ENCODE assay signal across 12 mouse cellular contexts in the genomic region with DNA sequence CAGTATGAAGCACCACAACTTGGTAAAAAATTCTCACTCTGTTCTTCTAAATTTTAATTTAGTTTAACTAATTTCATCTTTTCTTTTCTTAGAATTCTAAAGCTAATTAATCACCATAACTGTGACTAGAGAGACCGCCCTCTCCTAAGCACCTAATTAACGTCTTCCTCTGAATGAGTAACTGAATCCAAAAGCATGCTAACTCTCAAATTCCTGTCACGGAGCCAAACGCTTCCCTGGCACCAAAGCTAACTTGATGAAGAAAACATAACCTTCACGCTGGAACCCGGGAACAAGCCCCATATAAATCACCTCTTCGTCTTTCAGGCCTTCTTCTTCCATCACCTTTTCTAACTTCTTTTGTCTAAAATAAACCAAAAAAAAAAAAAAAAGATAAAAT. TPM values are rescaled to one million over a fixed set of nuclear protein-coding genes. Genes with fewer than 3 reads are reported as not detected.
DNase-seq lines count a peak whose midpoint lies in the region; ATAC-seq and TF ChIP-seq lines count a peak whose summit lies in the region.
"Had no signal": no experiment of that assay in that cellular context is flagged by ENCODE, and none has a peak within 500 bp of the region (broad histone marks: within the 10 kb centered on the region; RNA-seq: fewer than 3 reads in every experiment).

No protein-coding gene starts in this region.

- TF ChIP-seq POLR2A in kidney, adult 2 months (IDR thresholded peaks at IDR 0.05; ENCODE audit: low read depth, low read length) = no peak

- H3K4me3 ChIP-seq in kidney, adult 2 months (ENCODE audit: insufficient read depth, low read depth, low read length) = no peak overlapping the region
- H3K4me3 ChIP-seq in kidney, embryonic 15.5 days (replicated peaks) = no peak overlapping the region
- H3K4me3 ChIP-seq in forebrain, postnatal 0 days (ENCODE audit: low read depth, low read length) = no peak overlapping the region
- no peak overlapping the region for H3K4me3 ChIP-seq in liver, embryonic 12.5 days

- H3K9me3 ChIP-seq in kidney, embryonic 15.5 days (replicated peaks) = no peaks in the 10 kb centered on the region
- no peaks in the 10 kb centered on the region for H3K9me3 ChIP-seq in forebrain, postnatal 0 days (ENCODE audit: low read length)
- no peaks in the 10 kb centered on the region for H3K9me3 ChIP-seq in liver, embryonic 12.5 days (replicated peaks)

- peaks cover 3% of the 10 kb centered on the region; the same call in 1 of the 2 replicates for H3K4me1 ChIP-seq in kidney, adult 2 months (ENCODE audit: control insufficient read depth, insufficient read depth, low read length)
- H3K4me1 ChIP-seq in kidney, embryonic 15.5 days = no peaks in the 10 kb centered on the region
- H3K4me1 ChIP-seq in forebrain, postnatal 0 days (ENCODE audit: insufficient read depth) = no peaks in the 10 kb centered on the region
- H3K4me1 ChIP-seq in liver, embryonic 12.5 days = peaks cover 6% of the 10 kb centered on the region; the same call in 1 of the 2 replicates

- DNase-seq in cerebellum, postnatal 36 days = peak; percentile 11 to 20
- DNase-seq in cerebellum, adult 8-10 months = no peak
- peak; percentile 92 for DNase-seq in kidney, adult 2 months
- peak; percentile 58 for DNase-seq in forebrain, postnatal 0 days
- peak; percentile 41 to 52 for DNase-seq in kidney, postnatal 4 days
- DNase-seq in thymus, adult 18-20 months = no peak
- DNase-seq: retina, postnatal 1 day had no signal

- no peak overlapping the region for H3K27ac ChIP-seq in kidney, adult 2 months (ENCODE audit: insufficient read depth, low read depth, low read length)
- H3K27ac ChIP-seq in kidney, embryonic 15.5 days = no peak overlapping the region
- H3K27ac ChIP-seq in forebrain, postnatal 0 days (ENCODE audit: low read depth, low read length) = no peak overlapping the region
- no peak overlapping the region for H3K27ac ChIP-seq in liver, embryonic 12.5 days

- H3K4me2 ChIP-seq in kidney, embryonic 15.5 days = no peak overlapping the region
- no peak overlapping the region for H3K4me2 ChIP-seq in forebrain, postnatal 0 days (ENCODE audit: low read depth)
- H3K4me2 ChIP-seq in liver, embryonic 12.5 days = no peak overlapping the region

- no peak for ATAC-seq in kidney, embryonic 15.5 days (replicated peaks; ENCODE audit: low FRiP score)
- ATAC-seq in forebrain, postnatal 0 days = no peak
- ATAC-seq in liver, embryonic 12.5 days = no peak
- ATAC-seq: CD4-positive, CD25-positive, alpha-beta regulatory T cell, adult 4 months had no signal

- H3K36me3 ChIP-seq in kidney, adult 2 months (ENCODE audit: control insufficient read depth, insufficient read depth, low read length) = peaks cover 3% of the 10 kb centered on the region; the same call in 1 of the 2 replicates
- H3K36me3 ChIP-seq in kidney, embryonic 15.5 days = peaks cover 79% of the 10 kb centered on the region
- peaks cover 33% of the 10 kb centered on the region for H3K36me3 ChIP-seq in forebrain, postnatal 0 days (ENCODE audit: insufficient read depth)
- peaks cover 82% of the 10 kb centered on the region for H3K36me3 ChIP-seq in liver, embryonic 12.5 days

- WGBS in kidney, adult 2 months = 21% methylated on average over 7 of the region's 7 CpGs
- WGBS in kidney, embryonic 15.5 days = 49% methylated on average over 7 of the region's 7 CpGs
- 19% methylated on average over 7 of the region's 7 CpGs for WGBS in forebrain, postnatal 0 days
- WGBS in liver, embryonic 12.5 days (ENCODE audit: insufficient replicate concordance) = 83% methylated on average over 7 of the region's 7 CpGs

- H3K27me3 ChIP-seq in kidney, adult 2 months (replicated peaks; ENCODE audit: control insufficient read depth, insufficient read depth, low read length) = no peaks in the 10 kb centered on the region
- H3K27me3 ChIP-seq in kidney, embryonic 15.5 days = no peaks in the 10 kb centered on the region
- H3K27me3 ChIP-seq in forebrain, postnatal 0 days (ENCODE audit: insufficient read depth, low read length) = no peaks in the 10 kb centered on the region
- H3K27me3 ChIP-seq in liver, embryonic 12.5 days (replicated peaks) = no peaks in the 10 kb centered on the region

- H3K9ac ChIP-seq in kidney, embryonic 15.5 days = no peak overlapping the region
- H3K9ac ChIP-seq in forebrain, postnatal 0 days = no peak overlapping the region
- H3K9ac ChIP-seq in liver, embryonic 12.5 days = no peak overlapping the region

- TF ChIP-seq CTCF in kidney, adult 2 months (conservative IDR thresholded peaks at IDR 0.05; ENCODE audit: insufficient read depth, insufficient read length, low read depth, low read length) = no peak
- no peak for TF ChIP-seq CTCF in forebrain, postnatal 0 days (IDR thresholded peaks at IDR 0.05; ENCODE audit: low read depth)

RNA-seq across cellular contexts. Expression of a gene that starts 15.7 kb away (rescaled TPM):
- polyA plus RNA-seq in kidney, adult 2 months (2012; rRNA removed) = 61.7 and 66.8 TPM in 2 replicates
- polyA plus RNA-seq in kidney, embryonic 15.5 days (2015; fragmentation: Nextera tagmentation; extraction: Ambion mirVana) = 98.5 and 105 TPM in 2 replicates
- total RNA-seq in forebrain, postnatal 0 days (2014; rRNA removed) = 49.0 and 58.8 TPM in 2 replicates
- polyA plus RNA-seq in forebrain, postnatal 0 days (2015; fragmentation: Nextera tagmentation; extraction: Ambion mirVana) = 32.8 and 43.7 TPM in 2 replicates
- 56.7 and 58.2 TPM in 2 replicates for polyA plus RNA-seq in liver, embryonic 12.5 days (2016; fragmentation: Nextera tagmentation; extraction: Ambion mirVana)

RNA-seq across cellular contexts. Expression of a gene that starts 40.3 kb away (rescaled TPM):
- 71.0 and 85.2 TPM in 2 replicates for polyA plus RNA-seq in kidney, adult 2 months (2012; rRNA removed)
- 605 and 671 TPM in 2 replicates for polyA plus RNA-seq in kidney, embryonic 15.5 days (2015; fragmentation: Nextera tagmentation; extraction: Ambion mirVana)
- total RNA-seq in forebrain, postnatal 0 days (2014; rRNA removed) = 263 and 287 TPM in 2 replicates
- polyA plus RNA-seq in forebrain, postnatal 0 days (2015; fragmentation: Nextera tagmentation; extraction: Ambion mirVana) = 367 and 416 TPM in 2 replicates
- 372 and 377 TPM in 2 replicates for polyA plus RNA-seq in liver, embryonic 12.5 days (2016; fragmentation: Nextera tagmentation; extraction: Ambion mirVana)

RNA-seq across cellular contexts. Expression of a gene that starts 40.4 kb away (rescaled TPM):
- polyA plus RNA-seq in kidney, adult 2 months (2012; rRNA removed) = 30.8 and 32.0 TPM in 2 replicates
- 88.8 and 91.5 TPM in 2 replicates for polyA plus RNA-seq in kidney, embryonic 15.5 days (2015; fragmentation: Nextera tagmentation; extraction: Ambion mirVana)
- total RNA-seq in forebrain, postnatal 0 days (2014; rRNA removed) = 69.2 and 77.3 TPM in 2 replicates
- polyA plus RNA-seq in forebrain, postnatal 0 days (2015; fragmentation: Nextera tagmentation; extraction: Ambion mirVana) = 63.4 and 72.9 TPM in 2 replicates
- 87.0 and 92.4 TPM in 2 replicates for polyA plus RNA-seq in liver, embryonic 12.5 days (2016; fragmentation: Nextera tagmentation; extraction: Ambion mirVana)

RNA-seq across cellular contexts. Expression of a gene that starts 48.5 kb away (rescaled TPM):
- polyA plus RNA-seq in kidney, adult 2 months (2012; rRNA removed) = 0.12 and 0.13 TPM in 2 replicates
- 0.21 TPM in 1 of 2 replicates, not detected in the other for polyA plus RNA-seq in kidney, embryonic 15.5 days (2015; fragmentation: Nextera tagmentation; extraction: Ambion mirVana)
- total RNA-seq in forebrain, postnatal 0 days (2014; rRNA removed) = not detected in 2 replicates
- not detected in 2 replicates for polyA plus RNA-seq in forebrain, postnatal 0 days (2015; fragmentation: Nextera tagmentation; extraction: Ambion mirVana)
- 0.51 and 0.73 TPM in 2 replicates for polyA plus RNA-seq in liver, embryonic 12.5 days (2016; fragmentation: Nextera tagmentation; extraction: Ambion mirVana)
- total RNA-seq: common myeloid progenitor, adult 5-6 weeks had no signal
- polyA plus RNA-seq: CD4-positive, CD25-positive, alpha-beta regulatory T cell, adult 4 months; intestine, embryonic 14.5 days had no signal

Comparison
In these comparisons a context has a peak if more than half of its experiments do, and no peak if none do; other contexts are left out.
1. DNase-seq: peak in cerebellum, postnatal 36 days (2 of 2), kidney, adult 2 months (single experiment), forebrain, postnatal 0 days (single experiment) and kidney, postnatal 4 days (2 of 2); none in cerebellum, adult 8-10 months (single experiment) and thymus, adult 18-20 months (0 of 2).